Mouse (Mus musculus) gastrocnemius, adult 2 months (tissue): ENCODE measurements around the gene Usp15. TPM values are rescaled to one million over a fixed set of nuclear protein-coding genes. Genes with fewer than 3 reads are reported as not detected.

Experiments used
- DNase-seq: peaks from one replicate; pipeline ENCODE4 v3.0.0; 2022
- H3K27ac ChIP-seq: fragments of 200-600 bp; 2 replicates; pipeline ENCODE4 v1.8.1; 2022; ENCODE audit warnings: mild to moderate bottlenecking
- H3K4me3 ChIP-seq: fragments of 200-600 bp; 2 replicates; pipeline ENCODE4 v1.8.1; 2022; ENCODE audit warnings: mild to moderate bottlenecking, moderate library complexity
- CTCF ChIP-seq: fragments of 200-600 bp; IDR thresholded peaks from 2 replicates; pipeline ENCODE4 v1.8.1; 2022; ENCODE audit warnings: antibody characterized with exemption, mild to moderate bottlenecking, moderate library complexity
- intact Hi-C: fragments of 180-260 bp; cut with DNase I; formaldehyde crosslinking; loops from one replicate; pipeline ENCODE4 v1.15.1; 2025
- total RNA-seq, 2 experiments: library from RNA; stranded (reverse); gene quantifications; 2 replicates each; pipeline ENCODE4 v1.2.3; 2021

Usp15 gene
- total RNA-seq, 2 experiments from 2014 or later, result 171 to 187 TPM

GRCm38 (mm10) chr10:123199119-123199518 lies 2.3 kb upstream of the Usp15 start:
- no peak for TF ChIP-seq CTCF
- DNase-seq, result no peak
- Histone ChIP-seq H3K4me3 (no peak overlapping the region), H3K27ac (no peak overlapping the region)
- intact Hi-C loops, result loop anchor here (10.0 kb wide), 1 partner anchor 1104 kb away; the partner anchor contains the start of gene Rxylt1

- Histone ChIP-seq H3K4me3 (no peak overlapping the region), H3K27ac (no peak overlapping the region)
- TF ChIP-seq CTCF, result no peak
- intact Hi-C loops, result loop anchor here (10.0 kb wide), 1 partner anchor 1103 kb away; the partner anchor contains the start of gene Rxylt1
- no peak for DNase-seq
Measured at GRCm38 (mm10) chr10:123198183-123198582, 1.4 kb upstream of the Usp15 start.

- peak; percentile 30 for DNase-seq
- Histone ChIP-seq H3K4me3 (peak overlapping the region; percentile 98), H3K27ac (peak overlapping the region; percentile 98)
- intact Hi-C loops, result loop anchor here (10.0 kb wide), 1 partner anchor 1101 kb away; the partner anchor contains the start of gene Rxylt1
- TF ChIP-seq CTCF, result no peak
Measured at GRCm38 (mm10) chr10:123195961-123196834, 597 bp downstream of the Usp15 start.

- intact Hi-C loops, result loop anchor here (10.0 kb wide), 1 partner anchor 1101 kb away; the partner anchor contains the start of gene Rxylt1
- TF ChIP-seq CTCF, result no peak
- Histone ChIP-seq H3K27ac (peak overlapping the region; percentile 98), H3K4me3 (peak overlapping the region; percentile 98)
- DNase-seq, result no peak
Measured at GRCm38 (mm10) chr10:123195501-123195900, 1.3 kb downstream of the Usp15 start.

- TF ChIP-seq CTCF, result peak; percentile 2; the same call in 1 of the 2 replicates
- H3K27ac ChIP-seq, result peak overlapping the region; percentile 41; the same call in 1 of the 2 replicates
- DNase-seq, result no peak
- no peak overlapping the region for H3K4me3 ChIP-seq
- intact Hi-C loops, result loop anchor here (10.0 kb wide), 1 partner anchor 1096 kb away; the partner anchor contains the start of gene Rxylt1
Measured at GRCm38 (mm10) chr10:123191038-123191437, 5.8 kb downstream of the Usp15 start.

- intact Hi-C loops, result no loop called here
Measured at GRCm38 (mm10) chr10:123187337-123187736, 9.5 kb downstream of the Usp15 start.

GRCm38 (mm10) chr10:123185907-123186306 lies 10.9 kb downstream of the Usp15 start:
- intact Hi-C loops, result no loop called here
- Histone ChIP-seq H3K27ac (no peak overlapping the region), H3K4me3 (no peak overlapping the region)
- DNase-seq, result no peak
- no peak for TF ChIP-seq CTCF

More at GRCm38 (mm10) chr10:123187337-123187736, 9.5 kb downstream of the Usp15 start:
- no peak overlapping the region for H3K4me3 ChIP-seq
- DNase-seq, result no peak
- H3K27ac ChIP-seq, result peak overlapping the region; percentile 33; the same call in 1 of the 2 replicates
- no peak for TF ChIP-seq CTCF

GRCm38 (mm10) chr10:123183743-123184142 lies 13.1 kb downstream of the Usp15 start:
- no peak for DNase-seq

GRCm38 (mm10) chr10:123183243-123183642 lies 13.6 kb downstream of the Usp15 start:
- no peak overlapping the region for H3K4me3 ChIP-seq
- no peak for TF ChIP-seq CTCF
- H3K27ac ChIP-seq, result peak overlapping the region; percentile 68
- intact Hi-C loops, result no loop called here
- peak; percentile 76 for DNase-seq

More at GRCm38 (mm10) chr10:123183743-123184142, 13.1 kb downstream of the Usp15 start:
- TF ChIP-seq CTCF, result no peak
- Histone ChIP-seq H3K4me3 (no peak overlapping the region), H3K27ac (peak overlapping the region; percentile 68)
- intact Hi-C loops, result no loop called here

- no peak overlapping the region for H3K27ac ChIP-seq
- intact Hi-C loops, result no loop called here
- no peak for TF ChIP-seq CTCF
Measured at GRCm38 (mm10) chr10:123182391-123182790, 14.4 kb downstream of the Usp15 start.

GRCm38 (mm10) chr10:123175771-123176170 lies 21.0 kb downstream of the Usp15 start:
- peak; percentile 7; the same call in 1 of the 2 replicates for TF ChIP-seq CTCF
- intact Hi-C loops, result no loop called here
- Histone ChIP-seq H3K27ac (no peak overlapping the region), H3K4me3 (no peak overlapping the region)
- no peak for DNase-seq

More at GRCm38 (mm10) chr10:123182391-123182790, 14.4 kb downstream of the Usp15 start:
- no peak overlapping the region for H3K4me3 ChIP-seq
- no peak for DNase-seq

GRCm38 (mm10) chr10:123170898-123171297 lies 25.9 kb downstream of the Usp15 start:
- TF ChIP-seq CTCF, result no peak
- intact Hi-C loops, result loop anchor here (2.0 kb wide), 1 partner anchor 22 kb away; no protein-coding TSS in a partner anchor
- H3K27ac ChIP-seq, result peak overlapping the region; percentile 93
- DNase-seq, result no peak
- H3K4me3 ChIP-seq, result peak overlapping the region; percentile 64

- TF ChIP-seq CTCF, result no peak
- DNase-seq, result no peak
- H3K4me3 ChIP-seq, result no peak overlapping the region
- intact Hi-C loops, result no loop called here
- H3K27ac ChIP-seq, result no peak overlapping the region
Measured at GRCm38 (mm10) chr10:123165542-123165941, 31.3 kb downstream of the Usp15 start.
